Mouse (Mus musculus) hindbrain, embryonic 14.5 days (tissue): ENCODE results near the gene Glis2. TPM values are rescaled to one million over a fixed set of nuclear protein-coding genes. Genes with fewer than 3 reads are reported as not detected.

Source experiments
- ATAC-seq: fragments of 200-750 bp; cut with Nextera tagmentation; 2 replicates; pipeline ENCODE4 v1.8.0; 2017; ENCODE audit warnings: moderate number of reproducible peaks, mild to moderate bottlenecking, moderate TSS enrichment, moderate library complexity; ENCODE audit not compliant: low FRiP score
- DNase-seq: peaks from one replicate; pipeline ENCODE4 v3.0.0-alpha.2; 2015; ENCODE audit warnings: low spot score
- H3K27ac ChIP-seq: fragments of 300-500 bp; sonication (generic); 2 replicates; pipeline ENCODE4 v1.5.1; 2014; ENCODE audit warnings: mild to moderate bottlenecking, moderate library complexity
- H3K27me3 ChIP-seq: fragments of 300-500 bp; sonication (generic); 2 replicates; pipeline ENCODE4 v1.6.1; 2014; ENCODE audit warnings: mild to moderate bottlenecking, low read length, mixed read lengths; ENCODE audit not compliant: control insufficient read depth, insufficient read depth
- H3K36me3 ChIP-seq: fragments of 300-500 bp; sonication (generic); replicated peaks from 2 replicates; pipeline ENCODE4 v1.6.1; 2014; ENCODE audit not compliant: control insufficient read depth, insufficient read depth
- H3K4me1 ChIP-seq: fragments of 300-500 bp; sonication (generic); replicated peaks from 2 replicates; pipeline ENCODE4 v1.6.1; 2014; ENCODE audit warnings: antibody characterized with exemption, low read length, mixed read lengths; ENCODE audit not compliant: control insufficient read depth, insufficient read depth
- H3K4me2 ChIP-seq: fragments of 300-500 bp; sonication (generic); replicated peaks from 2 replicates; pipeline ENCODE4 v1.6.1; 2014; ENCODE audit warnings: mild to moderate bottlenecking, moderate library complexity
- H3K4me3 ChIP-seq: fragments of 300-500 bp; sonication (generic); replicated peaks from 2 replicates; pipeline ENCODE4 v1.5.1; 2014; ENCODE audit warnings: mild to moderate bottlenecking, low read length
- H3K9ac ChIP-seq: fragments of 300-500 bp; sonication (generic); 2 replicates; pipeline ENCODE4 v1.6.1; 2014
- H3K9me3 ChIP-seq: fragments of 300-500 bp; sonication (generic); 2 replicates; pipeline ENCODE4 v1.6.1; 2016; ENCODE audit warnings: low read length; ENCODE audit not compliant: control insufficient read depth
- WGBS: fragments of 180-500 bp; shearing (Covaris S2); extraction: QIAGEN DNeasy Blood & Tissue Kit; methylation state at CpG from one replicate; pipeline ENCODE4 v1.1.7; 2014; 5-methylcytosine and 5-hydroxymethylcytosine counted together
- polyA plus RNA-seq: library from polyadenylated mRNA; unstranded; fragments of >200 nt; fragmentation: Nextera tagmentation; extraction: Ambion mirVana; gene quantifications from 2 replicates; pipeline ENCODE4 v1.2.1, GENCODE M21; 2014

Gene Glis2
- polyA plus RNA-seq, 1 experiment from 2014 or later, result 19.0 TPM

DNA sequence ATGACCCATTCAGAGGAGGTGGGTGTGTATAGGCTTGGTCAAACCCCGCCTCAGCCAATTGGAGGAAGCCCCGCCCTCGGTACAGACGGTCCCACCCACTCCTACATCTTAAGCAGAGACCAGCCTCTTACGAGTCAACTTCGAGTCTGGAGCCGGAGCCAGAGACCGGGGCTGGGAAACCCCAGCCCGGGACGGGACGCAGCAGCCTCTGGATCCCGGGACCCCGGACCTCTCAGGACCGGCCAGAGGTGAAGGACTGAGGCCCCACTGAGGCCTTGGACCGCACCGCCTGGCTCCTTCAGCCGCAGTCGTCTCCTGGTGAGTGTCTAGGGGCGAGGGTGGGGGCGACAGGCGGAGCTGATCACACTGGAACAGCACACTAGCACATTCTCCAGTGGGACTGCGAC lies 45.3 kb downstream of the Glis2 start, which contains the start of the genes Vasn and Dnaja3:
Gene Vasn (plus strand): TSS at position 111 of the 407 bp plus-strand sequence.
Gene Dnaja3 (plus strand): TSS at position 159 of the 407 bp plus-strand sequence.
- ATAC-seq (peak; percentile 89), DNase-seq (peak; percentile 65)
- Histone ChIP-seq H3K4me1 (peaks cover 39% of the 10 kb centered on the region), H3K36me3 (0 out of 2 replicates have a peak, but pooled peaks cover 5% of the 10 kb centered on the region), H3K4me2 (peak within 1 kb of the TSS; percentile 73), H3K9ac (peak within 1 kb of the TSS; percentile 59), H3K9me3 (no peaks in the 10 kb centered on the region), H3K27me3 (no peaks in the 10 kb centered on the region), H3K4me3 (peak within 1 kb of the TSS; percentile 35), H3K27ac (0 out of 2 replicates have a peak within 1 kb of the TSS, but pooled peaks have one; percentile 15)
- 3% methylated on average over 22 of the region's 22 CpGs for WGBS

DNA sequence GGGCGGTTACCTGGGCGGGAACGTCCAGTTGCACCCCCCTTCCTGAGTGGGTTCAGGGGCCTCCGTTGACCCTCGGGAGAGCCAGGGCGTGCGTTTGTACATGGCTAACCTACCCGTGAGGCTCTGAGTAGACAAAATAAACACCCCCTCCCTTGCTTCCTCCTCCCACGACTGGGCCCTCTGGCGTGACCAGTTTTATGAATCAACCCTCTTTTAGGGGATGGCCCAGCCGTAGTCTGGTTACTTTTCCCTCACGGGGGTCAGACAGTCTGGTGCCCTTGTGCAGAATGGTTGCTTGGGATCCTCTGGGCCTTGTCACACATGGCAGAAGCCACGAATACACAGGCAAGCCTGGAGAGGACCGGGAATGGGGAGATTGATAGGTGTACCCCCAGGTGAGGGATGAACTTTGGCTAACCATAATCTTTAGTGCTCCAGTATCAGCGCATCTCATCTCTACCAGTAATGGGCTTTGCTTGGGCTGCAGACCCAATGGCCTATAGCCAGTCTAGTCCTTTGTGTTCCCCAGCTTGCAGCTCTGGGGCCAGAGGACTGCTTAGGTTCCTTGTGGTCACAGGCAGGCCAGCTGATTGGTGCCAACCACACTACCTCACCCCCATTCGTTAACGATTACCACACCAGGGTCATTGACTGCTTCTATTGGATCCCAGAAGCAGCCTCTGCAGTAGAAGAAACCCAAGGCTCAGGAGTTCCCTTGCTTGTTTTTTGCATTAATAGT lies 45.9 kb downstream of the Glis2 start:
- ATAC-seq (peak; percentile 12; the same call in 1 of the 2 replicates), DNase-seq (no peak)
- Histone ChIP-seq H3K9me3 (no peaks in the 10 kb centered on the region), H3K27ac (0 out of 2 replicates have a peak overlapping the region, but pooled peaks have one; percentile 15), H3K4me2 (peak overlapping the region; percentile 73), H3K4me3 (peak overlapping the region; percentile 35), H3K27me3 (no peaks in the 10 kb centered on the region), H3K36me3 (0 out of 2 replicates have a peak, but pooled peaks cover 5% of the 10 kb centered on the region), H3K9ac (peak overlapping the region; percentile 59), H3K4me1 (peaks cover 39% of the 10 kb centered on the region)
- 9% methylated on average over 17 of the region's 17 CpGs for WGBS

DNA sequence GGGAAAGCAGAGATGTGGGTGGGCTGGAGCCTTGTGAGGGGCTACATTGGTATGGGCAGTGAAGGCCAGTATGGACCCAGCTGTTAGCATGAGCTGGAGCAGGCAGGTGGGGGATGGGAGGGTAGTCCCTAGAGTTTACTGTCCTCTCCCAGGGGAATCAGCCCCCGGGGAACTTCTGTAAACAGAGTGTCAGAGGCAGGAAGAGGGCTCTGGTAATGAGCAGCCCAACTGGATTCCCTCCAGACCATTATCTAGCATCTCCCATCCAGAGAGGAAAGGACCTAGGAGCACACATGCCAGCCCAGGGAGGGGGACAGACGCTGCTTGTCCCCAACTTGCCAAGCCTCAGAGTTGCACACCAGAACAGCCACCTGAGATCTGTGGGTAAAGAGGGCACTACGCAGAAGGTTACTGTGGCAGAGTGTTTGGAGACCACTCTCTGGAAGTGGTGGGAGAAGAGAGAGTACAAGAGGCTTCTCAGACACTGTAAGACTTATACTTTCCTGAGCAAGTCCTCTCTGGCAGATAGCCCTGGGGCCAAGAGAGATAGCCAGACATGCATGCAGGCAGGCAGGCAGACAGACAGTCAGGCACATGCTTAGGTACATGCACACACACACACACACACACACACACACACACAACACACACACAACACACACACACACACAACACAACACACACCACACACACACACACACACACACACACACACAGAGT lies 46.8 kb downstream of the Glis2 start:
- H3K36me3 ChIP-seq, result 0 out of 2 replicates have a peak, but pooled peaks cover 5% of the 10 kb centered on the region
- peak overlapping the region; percentile 73 for H3K4me2 ChIP-seq
- no peaks in the 10 kb centered on the region for H3K9me3 ChIP-seq
- H3K27me3 ChIP-seq, result no peaks in the 10 kb centered on the region
- DNase-seq, result no peak
- H3K4me3 ChIP-seq, result peak overlapping the region; percentile 35; the same call in 1 of the 2 replicates
- H3K4me1 ChIP-seq, result peaks cover 39% of the 10 kb centered on the region
- H3K9ac ChIP-seq, result 0 out of 2 replicates have a peak overlapping the region, but pooled peaks have one; percentile 0
- H3K27ac ChIP-seq, result no peak overlapping the region
- ATAC-seq, result no peak
- WGBS, result 52% methylated on average over 3 of the region's 3 CpGs

DNA sequence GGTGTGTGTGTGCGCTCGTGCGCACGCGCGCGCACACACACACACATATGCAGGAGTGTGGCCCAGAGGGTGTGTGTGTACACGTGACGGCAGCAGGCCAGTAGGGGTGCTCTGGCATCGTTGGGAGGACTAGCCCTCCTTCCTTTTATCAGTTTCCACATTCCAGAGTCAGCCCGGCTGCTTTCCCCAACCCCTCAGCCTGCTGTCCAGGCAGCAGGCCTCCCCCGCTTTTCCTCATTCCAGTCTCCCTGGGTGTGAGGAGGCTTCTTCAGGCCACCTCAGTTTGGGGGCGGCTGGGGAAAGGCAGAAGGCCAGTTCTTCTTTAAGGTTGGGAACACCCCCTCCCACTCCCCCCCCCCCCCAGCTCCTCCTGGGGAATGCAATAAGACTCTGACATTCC lies 47.7 kb downstream of the Glis2 start:
- Histone ChIP-seq H3K36me3 (0 out of 2 replicates have a peak, but pooled peaks cover 5% of the 10 kb centered on the region), H3K9me3 (no peaks in the 10 kb centered on the region), H3K27me3 (no peaks in the 10 kb centered on the region), H3K4me1 (peaks cover 39% of the 10 kb centered on the region), H3K9ac (no peak overlapping the region), H3K27ac (0 out of 2 replicates have a peak overlapping the region, but pooled peaks have one; percentile 16), H3K4me2 (peak overlapping the region; percentile 73), H3K4me3 (no peak overlapping the region)
- DNase-seq (no peak), ATAC-seq (no peak)
- 37% methylated on average over 13 of the region's 13 CpGs for WGBS

- Histone ChIP-seq H3K9ac (no peak overlapping the region), H3K4me3 (no peak overlapping the region), H3K9me3 (no peaks in the 10 kb centered on the region), H3K27ac (peak overlapping the region; percentile 16; the same call in 1 of the 2 replicates), H3K27me3 (no peaks in the 10 kb centered on the region), H3K4me1 (peaks cover 39% of the 10 kb centered on the region), H3K36me3 (no peaks in the 10 kb centered on the region), H3K4me2 (peak overlapping the region; percentile 73)
- no peak for ATAC-seq
- DNase-seq, result no peak
- 78% methylated on average over 6 of the region's 6 CpGs for WGBS
Measured at GRCm38 (mm10) chr16:4642937-4643336, 48.4 kb downstream of the Glis2 start.

DNA sequence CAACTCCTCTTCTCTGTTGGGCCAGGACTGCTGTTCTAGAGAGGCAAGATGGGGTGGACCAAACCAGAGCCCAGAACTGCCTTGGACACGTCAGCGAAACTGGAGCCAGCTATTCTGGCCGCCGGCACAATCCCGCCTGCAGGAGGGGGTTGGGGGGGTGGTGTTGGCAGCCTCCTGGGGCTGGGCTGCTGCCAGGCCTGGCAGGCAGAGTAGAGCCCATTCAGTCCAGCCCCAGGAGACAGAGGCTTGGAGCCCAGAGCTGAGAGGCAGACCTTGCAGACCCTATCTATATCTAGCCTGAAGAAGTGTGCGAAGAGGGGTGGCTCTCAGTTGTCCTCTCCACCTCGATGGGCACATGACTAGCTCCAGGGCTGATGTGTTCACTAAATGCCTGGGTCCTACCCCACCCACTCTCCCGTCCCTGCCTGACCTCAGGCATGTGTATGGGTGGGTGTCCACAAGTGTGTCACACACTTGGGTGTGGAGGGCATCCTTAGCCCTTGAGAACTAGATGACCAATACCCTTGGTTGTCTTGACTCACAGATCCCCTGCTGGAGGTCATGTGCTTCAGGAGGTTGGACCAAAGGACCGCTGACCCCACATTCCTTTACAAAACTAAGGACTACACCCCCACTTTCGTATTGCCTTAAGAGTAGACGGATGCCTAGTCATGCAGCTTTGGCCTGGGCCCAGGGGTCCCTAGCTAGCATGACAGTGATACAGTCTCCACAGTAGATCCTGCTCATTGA lies 49.3 kb downstream of the Glis2 start:
- Histone ChIP-seq H3K4me2 (0 out of 2 replicates have a peak overlapping the region, but pooled peaks have one; percentile 9), H3K27ac (peak overlapping the region; percentile 24; the same call in 1 of the 2 replicates), H3K36me3 (0 out of 2 replicates have a peak, but pooled peaks cover 7% of the 10 kb centered on the region), H3K9me3 (no peaks in the 10 kb centered on the region), H3K27me3 (no peaks in the 10 kb centered on the region), H3K4me3 (no peak overlapping the region), H3K4me1 (peaks cover 39% of the 10 kb centered on the region), H3K9ac (no peak overlapping the region)
- DNase-seq (peak; percentile 67), ATAC-seq (peak; percentile 57; the same call in 1 of the 2 replicates)
- 54% methylated on average over 11 of the region's 11 CpGs for WGBS

DNA sequence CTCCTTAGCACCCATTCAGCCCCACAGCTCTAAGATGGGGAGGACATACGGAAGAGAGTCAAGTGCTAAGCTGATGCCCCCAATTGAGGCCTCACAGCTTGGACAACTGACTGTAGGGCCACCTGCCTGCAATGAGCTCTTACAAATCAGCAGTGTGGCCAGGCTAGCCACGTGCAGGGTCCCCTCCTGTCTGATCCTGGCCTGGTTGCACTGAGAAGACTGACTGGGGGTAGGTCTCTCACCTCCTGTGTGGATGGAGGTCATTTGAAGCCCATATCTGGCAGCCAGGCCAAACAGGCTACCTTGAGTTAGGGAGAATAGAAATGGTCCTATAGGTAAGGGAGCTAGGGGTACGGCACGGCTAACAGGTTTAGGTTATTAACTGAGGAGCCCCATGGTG lies 51.4 kb downstream of the Glis2 start:
- peaks cover 16% of the 10 kb centered on the region; the same call in 1 of the 2 replicates for H3K36me3 ChIP-seq
- H3K9me3 ChIP-seq, result no peaks in the 10 kb centered on the region
- ATAC-seq (no peak), DNase-seq (no peak)
- H3K4me2 ChIP-seq, result no peak overlapping the region
- no peak overlapping the region for H3K4me3 ChIP-seq
- no peak overlapping the region for H3K27ac ChIP-seq
- no peaks in the 10 kb centered on the region for H3K27me3 ChIP-seq
- 75% methylated on average over 4 of the region's 4 CpGs for WGBS
- H3K9ac ChIP-seq, result no peak overlapping the region
- peaks cover 25% of the 10 kb centered on the region for H3K4me1 ChIP-seq

- H3K27me3 ChIP-seq, result no peaks in the 10 kb centered on the region
- DNase-seq (no peak), ATAC-seq (no peak)
- no peak overlapping the region for H3K4me2 ChIP-seq
- no peaks in the 10 kb centered on the region for H3K9me3 ChIP-seq
- H3K27ac ChIP-seq, result peak overlapping the region; percentile 0; the same call in 1 of the 2 replicates
- WGBS, result 78% methylated on average over 4 of the region's 4 CpGs
- H3K9ac ChIP-seq, result no peak overlapping the region
- no peak overlapping the region for H3K4me3 ChIP-seq
- H3K4me1 ChIP-seq, result peaks cover 24% of the 10 kb centered on the region
- H3K36me3 ChIP-seq, result peaks cover 25% of the 10 kb centered on the region; the same call in 1 of the 2 replicates
Measured at GRCm38 (mm10) chr16:4646831-4647230, 52.3 kb downstream of the Glis2 start.
